Mouse (Mus musculus): ENCODE results near the gene Slc25a29.

GRCm38 (mm10) chr12:108830358-108830757 is 5.3 kb downstream of the Slc25a29 start:
- TF ChIP-seq CTCF (IDR thresholded peaks at IDR 0.05; ENCODE audit: low read depth): no peak
- TF ChIP-seq EP300 (IDR thresholded peaks at IDR 0.05; ENCODE audit: low read depth): no peak
